Mouse (Mus musculus) testis, adult 2 months (tissue): ENCODE measurements around the gene Gm49387.

ENCODE experiments used
- CTCF ChIP-seq: fragments of 200-500 bp; IDR thresholded peaks from 2 replicates; pipeline ENCODE4 v1.5.1; 2012; ENCODE audit warnings: low read depth, mild to moderate bottlenecking, inconsistent platforms, low read length, moderate library complexity; ENCODE audit not compliant: control insufficient read depth, insufficient read depth, insufficient replicate concordance
- POLR2A ChIP-seq: fragments of 200-500 bp; IDR thresholded peaks from 2 replicates; pipeline ENCODE4 v1.6.1; 2012; ENCODE audit warnings: low read depth, mild to moderate bottlenecking, inconsistent platforms, low read length, moderate library complexity; ENCODE audit not compliant: control insufficient read depth

- TF ChIP-seq POLR2A (no peak), CTCF (no peak)
These were observed 11.9 kb upstream of the Gm49387 start for GRCm38 (mm10) chr14:31652624-31653023.
